Mouse (Mus musculus): ENCODE results near the gene Usp40. TPM values are rescaled to one million over a fixed set of nuclear protein-coding genes. Genes with fewer than 3 reads are reported as not detected.
A peak's percentile ranks its signal among the peaks of the same experiment; 100 is the strongest.
"Not testable (repeated sequence)": the region's sequence is repeated elsewhere in the genome, so short reads cannot be mapped to it uniquely, and the experiment has no call there.

The Usp40 gene
- polyA plus RNA-seq (2016; fragmentation: Nextera tagmentation; extraction: Ambion mirVana) = 27.5 and 30.2 TPM in 2 replicates

DNA sequence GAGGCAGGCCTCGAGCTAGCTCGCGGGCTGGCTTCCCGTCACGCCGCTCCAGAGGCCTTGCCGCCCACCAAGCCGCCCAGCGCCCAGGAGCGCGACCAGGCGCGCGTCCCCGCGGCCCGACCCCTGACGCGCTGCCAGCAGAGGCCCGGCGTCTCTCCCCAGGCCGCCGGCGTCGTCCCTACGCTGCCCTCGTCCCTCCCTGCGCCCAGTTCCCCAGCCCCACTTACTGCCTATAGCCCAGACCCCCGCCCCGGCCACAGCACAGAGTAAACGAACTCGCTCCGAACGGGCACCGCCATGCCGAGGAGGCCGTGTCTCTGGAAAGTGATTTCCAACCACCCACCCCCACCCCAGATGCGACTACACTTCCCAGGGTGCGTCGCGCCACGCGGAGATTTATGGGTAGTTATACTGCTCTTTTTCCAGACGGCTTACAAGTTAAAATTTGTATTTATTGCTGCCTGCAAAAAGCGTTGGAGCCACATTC, at the start of gene Usp40:
Gene Usp40, minus strand, starts transcription at position 341 of the 487 bp plus-strand sequence.
- Histone ChIP-seq H3K36me3 (peaks cover 23% of the 10 kb centered on the region), H3K27me3 (ENCODE audit: insufficient read depth, poor library complexity, severe bottlenecking) (no peaks in the 10 kb centered on the region), H3K4me3 (peak within 1 kb of the TSS; percentile 80), H3K4me1 (replicated peaks) (peaks cover 13% of the 10 kb centered on the region), H3K27ac (peak within 1 kb of the TSS; percentile 99), H3K9me3 (no peaks in the 10 kb centered on the region)
- peak; percentile 86 for DNase-seq (ENCODE audit: low spot score)
- WGBS = under 1% methylated on average over 45 of the region's 45 CpGs

DNA sequence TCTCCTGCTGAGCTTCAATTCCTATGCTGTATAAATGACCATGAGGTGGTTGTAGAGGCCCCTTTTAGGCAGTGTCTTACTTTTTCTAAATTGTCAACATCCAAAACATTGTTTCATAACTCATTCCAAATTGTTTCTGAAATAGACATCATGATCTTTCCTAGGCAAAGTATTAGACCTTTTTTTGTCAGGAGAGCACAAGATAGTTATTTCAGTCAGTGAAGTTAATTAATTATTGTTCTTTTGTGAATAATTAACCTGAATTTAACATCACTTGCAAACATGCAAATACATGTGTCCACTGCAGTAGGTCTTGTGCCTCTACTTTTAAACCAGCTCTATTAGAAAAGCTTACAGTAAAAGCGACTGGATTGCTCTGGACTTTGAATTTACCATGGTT, 46.7 kb upstream of the Usp40 start, which contains the start of gene Ugt1a10:
Gene Ugt1a10, plus strand, starts transcription at position 301 of the 400 bp plus-strand sequence.
- H3K4me1 ChIP-seq (replicated peaks) = no peaks in the 10 kb centered on the region
- no peak within 1 kb of the TSS for H3K27ac ChIP-seq
- H3K36me3 ChIP-seq = no peaks in the 10 kb centered on the region
- no peaks in the 10 kb centered on the region for H3K27me3 ChIP-seq (ENCODE audit: insufficient read depth, poor library complexity, severe bottlenecking)
- DNase-seq (ENCODE audit: low spot score) = no peak
- H3K9me3 ChIP-seq = no peaks in the 10 kb centered on the region
- no peak within 1 kb of the TSS for H3K4me3 ChIP-seq
- WGBS = 78% methylated on average over 1 of the region's 1 CpGs

GRCm38 (mm10) chr1:88047408-88047807, 39.1 kb upstream of the Usp40 start:
- H3K27ac ChIP-seq; H3K4me3 ChIP-seq; DNase-seq (ENCODE audit: low spot score); H3K4me1 ChIP-seq (replicated peaks); H3K27me3 ChIP-seq (ENCODE audit: insufficient read depth, poor library complexity, severe bottlenecking); H3K36me3 ChIP-seq; H3K9me3 ChIP-seq: not testable (repeated sequence)
- 86% methylated on average over 2 of the region's 2 CpGs for WGBS

- H3K27ac ChIP-seq; H3K4me3 ChIP-seq; H3K36me3 ChIP-seq; H3K4me1 ChIP-seq (replicated peaks); H3K27me3 ChIP-seq (ENCODE audit: insufficient read depth, poor library complexity, severe bottlenecking); H3K9me3 ChIP-seq; DNase-seq (ENCODE audit: low spot score): not testable (repeated sequence)
- WGBS = 85% methylated on average over 4 of the region's 5 CpGs
These were observed 36.6 kb upstream of the Usp40 start for GRCm38 (mm10) chr1:88044832-88045437.

- not testable (repeated sequence) for H3K27me3 ChIP-seq (ENCODE audit: insufficient read depth, poor library complexity, severe bottlenecking)
- WGBS = 78% methylated on average over 1 of the region's 2 CpGs
These were observed 34.7 kb upstream of the Usp40 start for GRCm38 (mm10) chr1:88043044-88043443.

GRCm38 (mm10) chr1:88025244-88025643, 16.9 kb upstream of the Usp40 start:
- 84% methylated on average over 3 of the region's 3 CpGs for WGBS
- not testable (repeated sequence) for H3K27me3 ChIP-seq (ENCODE audit: insufficient read depth, poor library complexity, severe bottlenecking); H3K36me3 ChIP-seq; DNase-seq (ENCODE audit: low spot score); H3K27ac ChIP-seq; H3K4me1 ChIP-seq (replicated peaks); H3K9me3 ChIP-seq; H3K4me3 ChIP-seq

More at GRCm38 (mm10) chr1:88043044-88043443, 34.7 kb upstream of the Usp40 start:
- not testable (repeated sequence) for H3K36me3 ChIP-seq; H3K27ac ChIP-seq; H3K9me3 ChIP-seq; DNase-seq (ENCODE audit: low spot score); H3K4me3 ChIP-seq; H3K4me1 ChIP-seq (replicated peaks)

DNA sequence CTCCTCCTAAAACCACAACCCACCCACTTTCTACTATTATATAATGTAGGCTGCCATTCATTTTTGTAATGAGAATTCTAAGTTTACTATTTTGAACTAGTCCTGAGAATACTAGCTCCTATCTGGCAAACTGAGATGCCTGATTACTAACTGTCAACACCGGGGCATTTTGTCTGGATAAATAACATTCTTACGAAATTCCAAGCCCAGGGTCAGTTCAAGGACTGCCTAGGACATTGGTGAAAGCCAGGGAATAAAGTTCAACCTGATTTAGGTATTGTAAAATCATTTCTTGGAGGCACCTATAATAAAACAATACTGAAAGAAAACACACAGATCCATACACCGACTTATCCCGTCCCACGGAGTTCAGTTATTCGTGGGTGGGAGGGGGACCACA, 7.0 kb upstream of the Usp40 start:
- H3K36me3 ChIP-seq = no peaks in the 10 kb centered on the region
- H3K4me1 ChIP-seq (replicated peaks) = no peaks in the 10 kb centered on the region
- H3K27me3 ChIP-seq (ENCODE audit: insufficient read depth, poor library complexity, severe bottlenecking) = no peaks in the 10 kb centered on the region
- DNase-seq (ENCODE audit: low spot score) = no peak
- H3K9me3 ChIP-seq = peaks cover 12% of the 10 kb centered on the region
- H3K4me3 ChIP-seq = no peak overlapping the region
- WGBS = 87% methylated on average over 6 of the region's 6 CpGs
- no peak overlapping the region for H3K27ac ChIP-seq

DNA sequence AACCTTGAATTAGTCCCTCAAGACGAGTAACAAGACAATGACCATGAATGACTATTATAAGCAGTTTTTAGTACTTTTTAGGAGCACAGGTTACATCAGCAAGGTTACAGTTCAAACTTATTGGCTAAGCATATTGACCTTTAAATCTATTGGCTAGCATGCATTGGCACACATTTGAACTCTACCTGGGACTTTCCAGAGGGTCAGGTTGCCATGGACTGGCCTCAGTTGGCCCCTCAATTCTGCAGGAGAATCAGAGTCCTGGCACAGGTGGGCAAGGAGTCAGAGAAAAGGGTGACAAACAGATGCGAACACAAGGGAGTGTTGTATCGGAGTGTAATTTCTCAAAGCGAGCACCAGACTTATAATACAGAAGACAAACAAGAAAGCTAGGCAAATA, 6.3 kb upstream of the Usp40 start:
- H3K27ac ChIP-seq = no peak overlapping the region
- DNase-seq (ENCODE audit: low spot score) = no peak
- peaks cover 12% of the 10 kb centered on the region for H3K9me3 ChIP-seq
- no peak overlapping the region for H3K4me3 ChIP-seq
- no peaks in the 10 kb centered on the region for H3K27me3 ChIP-seq (ENCODE audit: insufficient read depth, poor library complexity, severe bottlenecking)
- H3K36me3 ChIP-seq = no peaks in the 10 kb centered on the region
- WGBS = 94% methylated on average over 4 of the region's 4 CpGs
- no peaks in the 10 kb centered on the region for H3K4me1 ChIP-seq (replicated peaks)

GRCm38 (mm10) chr1:88014194-88014593, 5.8 kb upstream of the Usp40 start:
- Histone ChIP-seq H3K9me3 (peaks cover 12% of the 10 kb centered on the region), H3K27me3 (ENCODE audit: insufficient read depth, poor library complexity, severe bottlenecking) (no peaks in the 10 kb centered on the region), H3K4me3 (no peak overlapping the region), H3K27ac (no peak overlapping the region), H3K4me1 (replicated peaks) (no peaks in the 10 kb centered on the region), H3K36me3 (no peaks in the 10 kb centered on the region)
- WGBS = 91% methylated on average over 4 of the region's 4 CpGs
- DNase-seq (ENCODE audit: low spot score) = no peak

- H3K9me3 ChIP-seq = peaks cover 12% of the 10 kb centered on the region
- H3K4me1 ChIP-seq (replicated peaks) = no peaks in the 10 kb centered on the region; the same call in 1 of the 2 replicates
- no peaks in the 10 kb centered on the region for H3K36me3 ChIP-seq
- no peaks in the 10 kb centered on the region for H3K27me3 ChIP-seq (ENCODE audit: insufficient read depth, poor library complexity, severe bottlenecking)
- WGBS = 84% methylated on average over 3 of the region's 3 CpGs
- H3K4me3 ChIP-seq = no peak overlapping the region
- DNase-seq (ENCODE audit: low spot score) = no peak
- no peak overlapping the region for H3K27ac ChIP-seq
These were observed 5.4 kb upstream of the Usp40 start for GRCm38 (mm10) chr1:88013726-88014125.

GRCm38 (mm10) chr1:88009521-88009920, 1.2 kb upstream of the Usp40 start:
- Histone ChIP-seq H3K36me3 (peaks cover 10% of the 10 kb centered on the region), H3K27me3 (ENCODE audit: insufficient read depth, poor library complexity, severe bottlenecking) (no peaks in the 10 kb centered on the region), H3K4me3 (no peak overlapping the region), H3K4me1 (replicated peaks) (peaks cover 13% of the 10 kb centered on the region), H3K27ac (no peak overlapping the region), H3K9me3 (peaks cover 6% of the 10 kb centered on the region)
- no peak for DNase-seq (ENCODE audit: low spot score)
- WGBS = 76% methylated on average over 3 of the region's 3 CpGs

DNA sequence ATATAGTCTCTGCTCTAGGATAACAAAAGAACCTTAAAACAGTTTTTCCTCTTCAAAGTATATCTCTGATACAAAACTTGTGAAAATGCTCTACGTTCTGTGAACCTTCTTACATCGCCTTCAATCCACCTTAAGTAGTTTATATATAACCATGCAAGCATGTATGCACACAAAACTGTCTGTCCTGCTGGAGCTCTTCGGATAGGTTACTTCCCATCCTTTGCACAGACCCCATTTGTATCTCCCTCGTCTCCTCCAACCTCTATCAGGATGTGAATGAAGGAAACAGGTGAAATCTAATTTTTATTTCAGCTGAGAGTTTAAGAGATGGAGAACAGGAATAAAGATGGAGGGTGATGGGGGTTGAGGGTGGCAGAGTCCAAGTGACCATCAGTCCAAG, 384 bp upstream of the Usp40 start:
- H3K4me1 ChIP-seq (replicated peaks) = peaks cover 13% of the 10 kb centered on the region
- no peak for DNase-seq (ENCODE audit: low spot score)
- H3K9me3 ChIP-seq = no peaks in the 10 kb centered on the region
- peaks cover 18% of the 10 kb centered on the region for H3K36me3 ChIP-seq
- H3K27ac ChIP-seq = peak overlapping the region; percentile 99
- H3K4me3 ChIP-seq = peak overlapping the region; percentile 80
- 57% methylated on average over 4 of the region's 4 CpGs for WGBS
- H3K27me3 ChIP-seq (ENCODE audit: insufficient read depth, poor library complexity, severe bottlenecking) = no peaks in the 10 kb centered on the region

DNA sequence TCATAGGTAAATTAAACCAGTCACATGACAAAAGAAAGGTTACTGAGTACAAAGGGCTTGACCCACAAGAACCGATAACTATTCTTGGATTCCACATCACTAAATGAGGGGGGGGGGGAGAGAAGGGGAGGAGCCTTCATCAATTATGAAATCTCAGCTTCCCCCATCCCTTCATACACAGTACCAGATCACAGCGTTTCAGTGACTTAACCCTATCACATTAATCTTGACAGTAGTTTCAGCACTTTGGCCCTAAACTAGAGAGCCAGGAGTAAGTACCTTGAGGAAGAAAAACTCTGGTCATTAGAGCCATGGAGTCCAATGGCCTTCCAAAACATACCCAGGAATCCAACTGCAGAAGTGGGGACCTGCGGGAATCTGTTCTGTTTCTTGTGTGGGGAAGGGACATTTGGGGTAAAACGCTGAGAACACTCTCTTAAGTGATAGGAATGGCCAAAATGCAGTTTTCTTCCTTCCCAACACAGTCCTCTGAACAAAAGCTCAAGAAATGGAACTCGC, 600 bp downstream of the Usp40 start:
- Histone ChIP-seq H3K27me3 (ENCODE audit: insufficient read depth, poor library complexity, severe bottlenecking) (no peaks in the 10 kb centered on the region), H3K27ac (peak overlapping the region; percentile 99), H3K9me3 (no peaks in the 10 kb centered on the region), H3K4me3 (peak overlapping the region; percentile 80), H3K36me3 (peaks cover 28% of the 10 kb centered on the region), H3K4me1 (replicated peaks) (peaks cover 13% of the 10 kb centered on the region)
- DNase-seq (ENCODE audit: low spot score) = no peak
- WGBS = 7% methylated on average over 5 of the region's 5 CpGs

All from hindbrain, embryonic 10.5 days (tissue).